Mouse (Mus musculus) kidney, embryonic 14.5 days (tissue): ENCODE results near the gene Errfi1. TPM values are rescaled to one million over a fixed set of nuclear protein-coding genes. Genes with fewer than 3 reads are reported as not detected.
A peak's percentile ranks its signal among the peaks of the same experiment; 100 is the strongest.
"Not testable (repeated sequence)": the region's sequence is repeated elsewhere in the genome, so short reads cannot be mapped to it uniquely, and the experiment has no call there.

Experiments
- ATAC-seq: fragments of 200-750 bp; cut with Nextera tagmentation; 2 replicates; pipeline ENCODE4 v1.8.0; 2017; ENCODE audit warnings: moderate number of reproducible peaks, mild to moderate bottlenecking, moderate TSS enrichment, moderate library complexity; ENCODE audit not compliant: low FRiP score, low TSS enrichment
- H3K27ac ChIP-seq: fragments of 300-500 bp; sonication (generic); 2 replicates; pipeline ENCODE4 v1.5.1; 2014; ENCODE audit warnings: low read depth, mild to moderate bottlenecking, low read length, moderate library complexity, mixed read lengths
- H3K27me3 ChIP-seq: fragments of 300-500 bp; sonication (generic); 2 replicates; pipeline ENCODE4 v1.6.1; 2014; ENCODE audit warnings: mild to moderate bottlenecking, low read length; ENCODE audit not compliant: control insufficient read depth, insufficient read depth
- H3K36me3 ChIP-seq: fragments of 300-500 bp; sonication (generic); 2 replicates; pipeline ENCODE4 v1.6.1; 2014; ENCODE audit warnings: low read length, mixed read lengths; ENCODE audit not compliant: control insufficient read depth, insufficient read depth
- H3K4me1 ChIP-seq: fragments of 300-500 bp; sonication (generic); 2 replicates; pipeline ENCODE4 v1.6.1; 2014; ENCODE audit warnings: low read length, mixed read lengths; ENCODE audit not compliant: control insufficient read depth, insufficient read depth
- H3K4me2 ChIP-seq: fragments of 300-500 bp; sonication (generic); replicated peaks from 2 replicates; pipeline ENCODE4 v1.6.1; 2014; ENCODE audit warnings: low read depth, mild to moderate bottlenecking, low read length
- H3K4me3 ChIP-seq: fragments of 300-500 bp; sonication (generic); 2 replicates; pipeline ENCODE4 v1.5.1; 2014; ENCODE audit warnings: mild to moderate bottlenecking, low read length
- H3K9ac ChIP-seq: fragments of 300-500 bp; sonication (generic); 2 replicates; pipeline ENCODE4 v1.6.1; 2014; ENCODE audit warnings: low read depth, mild to moderate bottlenecking, low read length, moderate library complexity
- H3K9me3 ChIP-seq: fragments of 300-500 bp; sonication (generic); 2 replicates; pipeline ENCODE4 v1.6.1; 2016; ENCODE audit warnings: low read length; ENCODE audit not compliant: control insufficient read depth
- WGBS: fragments of 180-500 bp; shearing (Covaris S2); extraction: QIAGEN DNeasy Blood & Tissue Kit; methylation state at CpG from one replicate; pipeline ENCODE4 v1.1.7; 2014; 5-methylcytosine and 5-hydroxymethylcytosine counted together
- polyA plus RNA-seq: library from polyadenylated mRNA; unstranded; fragments of >200 nt; fragmentation: Nextera tagmentation; extraction: Ambion mirVana; gene quantifications from 2 replicates; pipeline ENCODE4 v1.2.1, GENCODE M21; 2014

The Errfi1 gene
- polyA plus RNA-seq, 1 experiment from 2014 or later, result 34.3 TPM

DNA sequence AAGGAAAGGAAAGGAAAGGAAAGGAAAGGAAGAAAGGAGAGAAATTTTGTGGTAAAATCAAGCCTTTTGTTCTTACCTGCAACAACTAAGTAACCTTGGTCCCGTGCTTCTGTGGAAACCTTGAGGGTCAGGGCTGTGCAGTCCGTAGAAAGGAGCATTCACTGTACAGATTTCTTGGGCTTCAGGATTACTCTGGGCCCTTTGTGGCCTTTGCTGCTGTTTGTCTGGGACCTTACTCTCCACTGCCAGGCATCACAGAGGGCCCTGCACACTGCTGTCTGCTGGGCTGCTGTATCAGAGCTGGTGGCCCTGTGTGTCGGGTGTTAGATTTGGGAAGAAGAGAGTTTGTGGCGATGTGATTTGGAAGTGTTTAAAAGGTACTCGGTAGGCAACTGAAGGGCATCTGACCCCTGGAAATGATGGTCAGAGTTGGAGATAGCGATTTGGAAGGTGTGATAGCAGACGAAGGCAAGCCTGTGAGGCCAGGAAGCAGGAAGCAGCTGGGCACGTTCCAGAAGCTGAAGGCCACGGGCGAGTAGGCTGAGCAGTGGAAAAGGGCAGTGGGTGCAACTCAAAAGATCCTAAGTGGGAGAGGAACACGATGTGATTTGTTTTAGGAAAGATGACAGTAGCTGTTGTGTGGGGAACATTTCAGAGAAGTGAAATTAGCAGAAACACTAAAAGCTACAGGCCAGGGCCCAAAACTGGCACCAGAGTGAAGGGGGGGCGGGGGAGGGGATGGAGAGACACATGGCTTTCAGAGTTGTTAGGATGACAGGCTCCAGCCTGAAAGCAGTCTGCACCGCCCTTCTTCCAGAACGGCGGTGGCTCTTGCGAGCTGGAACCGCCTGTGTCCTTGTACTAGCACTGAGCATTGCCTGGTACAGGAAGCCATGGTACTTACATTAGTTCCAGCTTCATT lies 15.8 kb downstream of the Errfi1 start:
- Histone ChIP-seq H3K4me3 (no peak overlapping the region), H3K36me3 (peaks cover 30% of the 10 kb centered on the region; the same call in 1 of the 2 replicates), H3K27ac (0 out of 2 replicates have a peak overlapping the region, but pooled peaks have one; percentile 2), H3K27me3 (no peaks in the 10 kb centered on the region), H3K9ac (no peak overlapping the region), H3K9me3 (no peaks in the 10 kb centered on the region), H3K4me2 (no peak overlapping the region), H3K4me1 (peaks cover 21% of the 10 kb centered on the region; the same call in 1 of the 2 replicates)
- no peak for ATAC-seq
- 49% methylated on average over 17 of the region's 17 CpGs for WGBS

DNA sequence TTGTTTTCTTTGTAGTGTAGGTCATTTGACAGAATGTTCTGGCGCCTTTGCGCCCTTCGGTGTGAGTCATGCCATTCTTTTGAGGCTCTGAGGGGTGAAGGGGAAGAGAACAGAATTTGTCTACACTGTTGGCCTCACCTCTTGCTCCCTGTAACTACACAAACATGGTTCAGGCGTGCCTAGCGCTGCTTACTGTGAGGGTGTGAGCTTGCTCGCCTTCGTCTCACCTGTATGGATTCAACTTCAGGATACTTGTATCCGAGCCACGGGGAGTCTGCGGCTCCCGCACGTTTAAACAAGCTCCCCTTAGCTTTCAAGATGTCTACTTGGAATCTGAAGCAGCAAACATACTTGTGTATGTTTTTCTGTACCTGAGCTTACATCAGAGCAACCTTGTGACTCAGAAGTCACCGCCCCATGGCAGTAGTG lies 17.3 kb downstream of the Errfi1 start:
- Histone ChIP-seq H3K4me2 (no peak overlapping the region), H3K36me3 (peaks cover 24% of the 10 kb centered on the region; the same call in 1 of the 2 replicates), H3K27ac (no peak overlapping the region), H3K9ac (no peak overlapping the region), H3K27me3 (no peaks in the 10 kb centered on the region), H3K4me1 (peaks cover 21% of the 10 kb centered on the region; the same call in 1 of the 2 replicates), H3K9me3 (no peaks in the 10 kb centered on the region), H3K4me3 (no peak overlapping the region)
- ATAC-seq, result no peak
- WGBS, result 87% methylated on average over 13 of the region's 13 CpGs

DNA sequence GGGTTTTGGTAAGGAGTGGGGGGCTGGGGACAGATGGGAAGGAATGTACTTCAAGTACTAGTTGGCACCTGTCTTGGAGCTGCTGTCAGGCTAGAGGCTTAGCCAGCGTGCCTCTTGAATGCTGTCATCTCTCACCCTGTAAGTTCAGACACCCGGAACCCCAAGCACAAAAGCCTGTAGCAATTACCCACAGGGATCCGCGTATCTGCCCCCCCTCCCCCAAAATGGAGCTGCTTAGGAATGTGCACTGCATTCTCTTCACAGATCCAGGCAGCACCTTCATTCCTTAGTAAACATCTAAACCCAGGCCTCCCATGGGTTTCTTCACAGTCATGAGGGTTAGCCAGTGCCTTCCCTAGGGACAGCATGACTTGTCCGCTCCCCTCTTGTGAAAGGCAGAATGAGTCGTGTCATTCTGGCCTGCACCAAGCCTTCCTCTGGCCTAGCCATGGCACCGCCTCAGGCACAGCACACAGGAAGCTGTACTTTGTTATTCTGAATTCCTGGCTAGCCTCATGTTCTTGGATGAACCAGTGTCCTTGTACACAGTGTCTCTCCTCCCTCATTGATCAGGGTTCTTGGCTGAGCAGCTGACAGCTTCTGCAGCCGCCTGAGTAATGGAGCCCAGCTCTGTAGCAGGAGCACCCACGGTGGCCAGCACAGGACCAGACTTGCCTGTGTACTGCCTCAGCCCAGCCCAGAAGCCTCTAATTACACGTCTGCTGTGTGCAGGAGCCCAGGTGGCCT lies 17.8 kb downstream of the Errfi1 start:
- Histone ChIP-seq H3K4me3 (no peak overlapping the region), H3K4me1 (peaks cover 21% of the 10 kb centered on the region; the same call in 1 of the 2 replicates), H3K9me3 (no peaks in the 10 kb centered on the region), H3K9ac (no peak overlapping the region), H3K27me3 (no peaks in the 10 kb centered on the region), H3K36me3 (peaks cover 18% of the 10 kb centered on the region; the same call in 1 of the 2 replicates), H3K4me2 (no peak overlapping the region), H3K27ac (peak overlapping the region; percentile 4; the same call in 1 of the 2 replicates)
- 41% methylated on average over 10 of the region's 10 CpGs for WGBS
- peak; percentile 73 for ATAC-seq

GRCm38 (mm10) chr4:150872139-150872651 lies 18.5 kb downstream of the Errfi1 start:
- H3K4me2 ChIP-seq, result no peak overlapping the region
- no peaks in the 10 kb centered on the region for H3K27me3 ChIP-seq
- peak overlapping the region; percentile 4; the same call in 1 of the 2 replicates for H3K27ac ChIP-seq
- 0 out of 2 replicates have a peak, but pooled peaks have one; percentile 10 for ATAC-seq
- no peaks in the 10 kb centered on the region for H3K9me3 ChIP-seq
- WGBS, result 32% methylated on average over 9 of the region's 9 CpGs
- no peak overlapping the region for H3K9ac ChIP-seq
- H3K36me3 ChIP-seq, result peaks cover 12% of the 10 kb centered on the region; the same call in 1 of the 2 replicates
- peaks cover 21% of the 10 kb centered on the region; the same call in 1 of the 2 replicates for H3K4me1 ChIP-seq
- H3K4me3 ChIP-seq, result no peak overlapping the region

DNA sequence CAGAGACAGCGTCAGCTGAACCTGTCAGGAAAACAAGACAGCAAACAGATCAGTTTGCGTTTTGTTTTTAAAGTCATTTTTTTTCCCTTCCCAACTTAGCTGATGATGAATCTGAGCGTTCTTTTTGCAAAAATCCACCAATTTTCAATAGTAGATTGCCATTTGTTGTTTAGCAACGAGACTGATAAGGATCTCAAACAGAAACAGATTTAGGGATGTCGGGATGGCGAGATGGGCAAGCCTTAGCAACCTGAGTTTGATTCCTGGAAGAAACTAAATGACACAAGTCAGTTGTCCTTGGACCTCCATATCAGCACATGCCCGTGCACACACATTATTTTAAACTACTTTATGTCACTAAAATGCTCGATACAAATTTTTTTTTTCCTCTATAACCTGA lies 19.0 kb downstream of the Errfi1 start:
- Histone ChIP-seq H3K4me2 (no peak overlapping the region), H3K36me3 (0 out of 2 replicates have a peak, but pooled peaks cover 8% of the 10 kb centered on the region), H3K27ac (peak overlapping the region; percentile 4; the same call in 1 of the 2 replicates), H3K4me1 (peaks cover 21% of the 10 kb centered on the region; the same call in 1 of the 2 replicates), H3K9ac (no peak overlapping the region), H3K4me3 (no peak overlapping the region), H3K27me3 (no peaks in the 10 kb centered on the region), H3K9me3 (no peaks in the 10 kb centered on the region)
- 69% methylated on average over 8 of the region's 8 CpGs for WGBS
- no peak for ATAC-seq

- not testable (repeated sequence) for ATAC-seq, H3K36me3 ChIP-seq, H3K4me3 ChIP-seq, H3K9ac ChIP-seq, H3K27ac ChIP-seq, H3K27me3 ChIP-seq, H3K4me2 ChIP-seq
- Histone ChIP-seq H3K9me3 (peaks cover 12% of the 10 kb centered on the region), H3K4me1 (peaks cover 21% of the 10 kb centered on the region; the same call in 1 of the 2 replicates)
- WGBS, result 71% methylated on average over 4 of the region's 4 CpGs
These were observed 20.7 kb downstream of the Errfi1 start for GRCm38 (mm10) chr4:150874416-150874815.

- H3K27ac ChIP-seq, result no peak overlapping the region
- H3K4me2 ChIP-seq, result no peak overlapping the region
- H3K36me3 ChIP-seq, result no peaks in the 10 kb centered on the region
- no peaks in the 10 kb centered on the region for H3K27me3 ChIP-seq
- no peak overlapping the region for H3K4me3 ChIP-seq
- peaks cover 22% of the 10 kb centered on the region for H3K9me3 ChIP-seq
- no peak overlapping the region for H3K9ac ChIP-seq
- 87% methylated on average over 10 of the region's 10 CpGs for WGBS
- H3K4me1 ChIP-seq, result peaks cover 15% of the 10 kb centered on the region; the same call in 1 of the 2 replicates
- no peak for ATAC-seq
These were observed 21.7 kb downstream of the Errfi1 start for GRCm38 (mm10) chr4:150875393-150875792.

- H3K27ac ChIP-seq, result no peak overlapping the region
- peaks cover 26% of the 10 kb centered on the region for H3K9me3 ChIP-seq
- no peak overlapping the region for H3K4me2 ChIP-seq
- H3K27me3 ChIP-seq, result no peaks in the 10 kb centered on the region
- H3K4me1 ChIP-seq, result no peaks in the 10 kb centered on the region
- H3K4me3 ChIP-seq, result no peak overlapping the region
- 96% methylated on average over 22 of the region's 22 CpGs for WGBS
- H3K36me3 ChIP-seq, result no peaks in the 10 kb centered on the region
- no peak for ATAC-seq
- H3K9ac ChIP-seq, result no peak overlapping the region
These were observed 25.9 kb downstream of the Errfi1 start for GRCm38 (mm10) chr4:150879631-150880030.
